Mouse (Mus musculus) common myeloid progenitor, adult 5-6 weeks (primary cell): ENCODE measurements around the gene Ccnyl1. TPM values are rescaled to one million over a fixed set of nuclear protein-coding genes. Genes with fewer than 3 reads are reported as not detected.
A peak's percentile ranks its signal among the peaks of the same experiment; 100 is the strongest.

Experiments used
- ATAC-seq: replicated peaks from 2 replicates; pipeline ENCODE4 v1.8.0; 2016; ENCODE audit warnings: low read depth, mild to moderate bottlenecking, moderate TSS enrichment, inconsistent platforms; ENCODE audit not compliant: poor library complexity, severe bottlenecking
- total RNA-seq: library from RNA; stranded (forward); fragments of 200-1000, 187-1606 nt; gene quantifications from 2 replicates; pipeline ENCODE4 v1.2.3, GENCODE M21; 2017

The Ccnyl1 gene
- total RNA-seq, 1 experiment from 2014 or later, result 4.6 TPM

- no peak for ATAC-seq
Measured at GRCm38 (mm10) chr1:64736681-64737501, 46.6 kb downstream of the Ccnyl1 start.

GRCm38 (mm10) chr1:64737502-64738179, 47.4 kb downstream of the Ccnyl1 start, which contains the start of gene Fzd5:
Fzd5 (minus strand) TSS chr1:64737751.
- peak; percentile 70 for ATAC-seq

GRCm38 (mm10) chr1:64738180-64738555, 47.9 kb downstream of the Ccnyl1 start:
- ATAC-seq, result peak; percentile 16

GRCm38 (mm10) chr1:64738661-64739082, 48.4 kb downstream of the Ccnyl1 start:
- ATAC-seq, result peak; percentile 41

- no peak for ATAC-seq
Measured at GRCm38 (mm10) chr1:64742741-64743408, 52.6 kb downstream of the Ccnyl1 start.

GRCm38 (mm10) chr1:64744616-64745015, 54.4 kb downstream of the Ccnyl1 start:
- ATAC-seq, result no peak

GRCm38 (mm10) chr1:64753109-64753508, 62.9 kb downstream of the Ccnyl1 start:
- peak; percentile 43 for ATAC-seq

GRCm38 (mm10) chr1:64753668-64754067, 63.4 kb downstream of the Ccnyl1 start:
- ATAC-seq, result no peak

- no peak for ATAC-seq
Measured at GRCm38 (mm10) chr1:64754658-64755057, 64.4 kb downstream of the Ccnyl1 start.

GRCm38 (mm10) chr1:64755971-64756639, 65.8 kb downstream of the Ccnyl1 start:
- ATAC-seq, result peak; percentile 64

GRCm38 (mm10) chr1:64756640-64757030, 66.4 kb downstream of the Ccnyl1 start:
- peak; percentile 43 for ATAC-seq

GRCm38 (mm10) chr1:64757254-64757653, 67.0 kb downstream of the Ccnyl1 start:
- ATAC-seq, result no peak

- ATAC-seq, result no peak
Measured at GRCm38 (mm10) chr1:64757766-64758165, 67.5 kb downstream of the Ccnyl1 start.

- ATAC-seq, result no peak
Measured at GRCm38 (mm10) chr1:64761646-64762045, 71.4 kb downstream of the Ccnyl1 start.

- no peak for ATAC-seq
Measured at GRCm38 (mm10) chr1:64770169-64770568, 79.9 kb downstream of the Ccnyl1 start.

GRCm38 (mm10) chr1:64773305-64773704, 83.0 kb downstream of the Ccnyl1 start:
- ATAC-seq, result no peak
